Mouse (Mus musculus) forebrain, embryonic 12.5 days (tissue): Measurements from ENCODE around the gene H2-Oa. TPM values are rescaled to one million over a fixed set of nuclear protein-coding genes. Genes with fewer than 3 reads are reported as not detected.

Source experiments
- ATAC-seq: fragments of 200-750 bp; cut with Nextera tagmentation; 2 replicates; pipeline ENCODE4 v1.8.0; 2017; ENCODE audit warnings: moderate TSS enrichment; ENCODE audit not compliant: low FRiP score
- H3K27ac ChIP-seq: fragments of 300-500 bp; sonication (generic); 2 replicates; pipeline ENCODE4 v1.5.1; 2016; ENCODE audit warnings: mild to moderate bottlenecking
- H3K27me3 ChIP-seq: fragments of 300-500 bp; sonication (generic); 2 replicates; pipeline ENCODE4 v1.6.1; 2016; ENCODE audit warnings: mild to moderate bottlenecking
- H3K36me3 ChIP-seq: fragments of 300-500 bp; sonication (generic); replicated peaks from 2 replicates; pipeline ENCODE4 v1.6.1; 2016; ENCODE audit warnings: mild to moderate bottlenecking
- H3K4me1 ChIP-seq: fragments of 300-500 bp; sonication (generic); 2 replicates; pipeline ENCODE4 v1.6.1; 2016
- H3K4me2 ChIP-seq: fragments of 300-500 bp; sonication (generic); 2 replicates; pipeline ENCODE4 v1.6.1; 2016; ENCODE audit warnings: mild to moderate bottlenecking, moderate library complexity
- H3K4me3 ChIP-seq: fragments of 300-500 bp; sonication (generic); replicated peaks from 2 replicates; pipeline ENCODE4 v1.5.1; 2016; ENCODE audit warnings: mild to moderate bottlenecking
- H3K9ac ChIP-seq: fragments of 300-500 bp; sonication (generic); 2 replicates; pipeline ENCODE4 v1.6.1; 2016; ENCODE audit warnings: mild to moderate bottlenecking
- H3K9me3 ChIP-seq: fragments of 300-500 bp; sonication (generic); 2 replicates; pipeline ENCODE4 v1.6.1; 2016
- WGBS: fragments of 180-500 bp; shearing (Covaris S2); methylation state at CpG from one replicate; pipeline ENCODE4 v1.1.7; 2016; 5-methylcytosine and 5-hydroxymethylcytosine counted together
- polyA plus RNA-seq: library from polyadenylated mRNA; unstranded; fragments of >200 nt; fragmentation: Nextera tagmentation; extraction: Ambion mirVana; gene quantifications from 2 replicates; pipeline ENCODE4 v1.2.1, GENCODE M21; 2016

The H2-Oa gene
- polyA plus RNA-seq, 1 experiment from 2014 or later: 0.41 TPM

GRCm38 (mm10) chr17:34088124-34088523 is 4.0 kb upstream of the H2-Oa start:
- 91% methylated on average over 11 of the region's 11 CpGs for WGBS
- no peaks in the 10 kb centered on the region for H3K36me3 ChIP-seq
- no peak overlapping the region for H3K4me3 ChIP-seq
- H3K4me1 ChIP-seq: peaks cover 5% of the 10 kb centered on the region
- H3K27ac ChIP-seq: no peak overlapping the region
- no peak overlapping the region for H3K4me2 ChIP-seq
- H3K27me3 ChIP-seq: no peaks in the 10 kb centered on the region
- H3K9me3 ChIP-seq: no peaks in the 10 kb centered on the region
- no peak for ATAC-seq
- no peak overlapping the region for H3K9ac ChIP-seq

GRCm38 (mm10) chr17:34090923-34091322 is 1.2 kb upstream of the H2-Oa start:
- H3K4me2 ChIP-seq: no peak overlapping the region
- no peak overlapping the region for H3K4me3 ChIP-seq
- no peak overlapping the region for H3K27ac ChIP-seq
- peaks cover 5% of the 10 kb centered on the region; the same call in 1 of the 2 replicates for H3K27me3 ChIP-seq
- H3K9me3 ChIP-seq: no peaks in the 10 kb centered on the region
- peaks cover 7% of the 10 kb centered on the region; the same call in 1 of the 2 replicates for H3K4me1 ChIP-seq
- ATAC-seq: no peak
- H3K9ac ChIP-seq: no peak overlapping the region
- no peaks in the 10 kb centered on the region for H3K36me3 ChIP-seq
- WGBS: 49% methylated on average over 7 of the region's 7 CpGs

- Histone ChIP-seq H3K4me1 (peaks cover 7% of the 10 kb centered on the region; the same call in 1 of the 2 replicates), H3K27me3 (peaks cover 5% of the 10 kb centered on the region; the same call in 1 of the 2 replicates), H3K9ac (no peak overlapping the region; the same call in 1 of the 2 replicates), H3K9me3 (no peaks in the 10 kb centered on the region), H3K4me3 (no peak overlapping the region), H3K4me2 (no peak overlapping the region), H3K36me3 (no peaks in the 10 kb centered on the region), H3K27ac (no peak overlapping the region)
- 45% methylated on average over 7 of the region's 7 CpGs for WGBS
- ATAC-seq: peak; percentile 41; the same call in 1 of the 2 replicates
Measured at GRCm38 (mm10) chr17:34093199-34093874, 1.2 kb downstream of the H2-Oa start.

- H3K27me3 ChIP-seq: peaks cover 5% of the 10 kb centered on the region; the same call in 1 of the 2 replicates
- no peak overlapping the region for H3K9ac ChIP-seq
- no peak overlapping the region for H3K4me3 ChIP-seq
- 86% methylated on average over 27 of the region's 27 CpGs for WGBS
- H3K36me3 ChIP-seq: no peaks in the 10 kb centered on the region
- no peak overlapping the region for H3K27ac ChIP-seq
- H3K4me2 ChIP-seq: no peak overlapping the region
- H3K4me1 ChIP-seq: peaks cover 7% of the 10 kb centered on the region; the same call in 1 of the 2 replicates
- no peak for ATAC-seq
- H3K9me3 ChIP-seq: no peaks in the 10 kb centered on the region
Measured at GRCm38 (mm10) chr17:34094283-34095035, 2.3 kb downstream of the H2-Oa start.

GRCm38 (mm10) chr17:34096497-34097010 is 4.4 kb downstream of the H2-Oa start:
- no peak overlapping the region for H3K9ac ChIP-seq
- no peak overlapping the region for H3K4me3 ChIP-seq
- WGBS: 78% methylated on average over 3 of the region's 3 CpGs
- H3K4me2 ChIP-seq: no peak overlapping the region
- no peak overlapping the region for H3K27ac ChIP-seq
- peaks cover 13% of the 10 kb centered on the region for H3K27me3 ChIP-seq
- ATAC-seq: no peak
- H3K36me3 ChIP-seq: no peaks in the 10 kb centered on the region
- H3K9me3 ChIP-seq: no peaks in the 10 kb centered on the region
- H3K4me1 ChIP-seq: peaks cover 10% of the 10 kb centered on the region

- Histone ChIP-seq H3K4me2 (no peak overlapping the region), H3K9me3 (no peaks in the 10 kb centered on the region), H3K27me3 (peaks cover 13% of the 10 kb centered on the region), H3K36me3 (no peaks in the 10 kb centered on the region), H3K4me3 (no peak overlapping the region), H3K9ac (no peak overlapping the region), H3K4me1 (peaks cover 13% of the 10 kb centered on the region), H3K27ac (no peak overlapping the region)
- no peak for ATAC-seq
- 63% methylated on average over 5 of the region's 5 CpGs for WGBS
Measured at GRCm38 (mm10) chr17:34097272-34097671, 5.1 kb downstream of the H2-Oa start.

- Histone ChIP-seq H3K36me3 (no peaks in the 10 kb centered on the region), H3K4me1 (peaks cover 6% of the 10 kb centered on the region), H3K9ac (no peak overlapping the region), H3K27ac (no peak overlapping the region), H3K4me3 (no peak overlapping the region), H3K4me2 (no peak overlapping the region), H3K9me3 (no peaks in the 10 kb centered on the region), H3K27me3 (peaks cover 13% of the 10 kb centered on the region)
- 69% methylated on average over 10 of the region's 10 CpGs for WGBS
- ATAC-seq: no peak
Measured at GRCm38 (mm10) chr17:34098709-34099479, 6.8 kb downstream of the H2-Oa start.

- Histone ChIP-seq H3K4me1 (peaks cover 6% of the 10 kb centered on the region), H3K4me3 (no peak overlapping the region), H3K27me3 (peaks cover 9% of the 10 kb centered on the region), H3K36me3 (no peaks in the 10 kb centered on the region), H3K27ac (no peak overlapping the region), H3K4me2 (no peak overlapping the region), H3K9ac (no peak overlapping the region), H3K9me3 (no peaks in the 10 kb centered on the region)
- ATAC-seq: no peak
- 50% methylated on average over 5 of the region's 5 CpGs for WGBS
Measured at GRCm38 (mm10) chr17:34099531-34099930, 7.4 kb downstream of the H2-Oa start.

- peaks cover 6% of the 10 kb centered on the region for H3K4me1 ChIP-seq
- no peak overlapping the region for H3K4me3 ChIP-seq
- H3K36me3 ChIP-seq: no peaks in the 10 kb centered on the region
- H3K4me2 ChIP-seq: 0 out of 2 replicates have a peak overlapping the region, but pooled peaks have one; percentile 43
- H3K27ac ChIP-seq: no peak overlapping the region
- H3K27me3 ChIP-seq: peaks cover 8% of the 10 kb centered on the region
- H3K9ac ChIP-seq: no peak overlapping the region
- H3K9me3 ChIP-seq: no peaks in the 10 kb centered on the region
- peak; percentile 20; the same call in 1 of the 2 replicates for ATAC-seq
- 36% methylated on average over 5 of the region's 5 CpGs for WGBS
Measured at GRCm38 (mm10) chr17:34101185-34101584, 9.0 kb downstream of the H2-Oa start.

GRCm38 (mm10) chr17:34101604-34102032 is 9.5 kb downstream of the H2-Oa start:
- H3K9ac ChIP-seq: peak overlapping the region; percentile 34; the same call in 1 of the 2 replicates
- no peaks in the 10 kb centered on the region for H3K36me3 ChIP-seq
- 7% methylated on average over 12 of the region's 12 CpGs for WGBS
- H3K27me3 ChIP-seq: peaks cover 8% of the 10 kb centered on the region
- H3K27ac ChIP-seq: no peak overlapping the region
- H3K4me1 ChIP-seq: peaks cover 6% of the 10 kb centered on the region
- peak; percentile 82 for ATAC-seq
- peak overlapping the region; percentile 43 for H3K4me2 ChIP-seq
- no peak overlapping the region for H3K4me3 ChIP-seq
- H3K9me3 ChIP-seq: no peaks in the 10 kb centered on the region

- 82% methylated on average over 6 of the region's 6 CpGs for WGBS
- no peak overlapping the region for H3K4me3 ChIP-seq
- H3K27me3 ChIP-seq: peaks cover 8% of the 10 kb centered on the region
- peaks cover 6% of the 10 kb centered on the region for H3K4me1 ChIP-seq
- ATAC-seq: no peak
- no peaks in the 10 kb centered on the region for H3K9me3 ChIP-seq
- H3K9ac ChIP-seq: no peak overlapping the region
- no peaks in the 10 kb centered on the region for H3K36me3 ChIP-seq
- no peak overlapping the region for H3K4me2 ChIP-seq
- H3K27ac ChIP-seq: no peak overlapping the region
Measured at GRCm38 (mm10) chr17:34102831-34103230, 10.7 kb downstream of the H2-Oa start.

GRCm38 (mm10) chr17:34104804-34105203 is 12.7 kb downstream of the H2-Oa start:
- Histone ChIP-seq H3K9ac (no peak overlapping the region), H3K9me3 (no peaks in the 10 kb centered on the region), H3K27me3 (peaks cover 8% of the 10 kb centered on the region), H3K36me3 (peaks cover 10% of the 10 kb centered on the region), H3K27ac (no peak overlapping the region), H3K4me3 (no peak overlapping the region), H3K4me1 (peaks cover 9% of the 10 kb centered on the region), H3K4me2 (no peak overlapping the region)
- 84% methylated on average over 9 of the region's 9 CpGs for WGBS
- ATAC-seq: no peak
